Mouse (Mus musculus): ENCODE results near the gene Slc7a4. TPM values are rescaled to one million over a fixed set of nuclear protein-coding genes. Genes with fewer than 3 reads are reported as not detected.
"Not testable (repeated sequence)": the region's sequence is repeated elsewhere in the genome, so short reads cannot be mapped to it uniquely, and the experiment has no call there.

The Slc7a4 gene
- total RNA-seq, 1 experiment from 2014 or later, result 8.3 TPM

DNA sequence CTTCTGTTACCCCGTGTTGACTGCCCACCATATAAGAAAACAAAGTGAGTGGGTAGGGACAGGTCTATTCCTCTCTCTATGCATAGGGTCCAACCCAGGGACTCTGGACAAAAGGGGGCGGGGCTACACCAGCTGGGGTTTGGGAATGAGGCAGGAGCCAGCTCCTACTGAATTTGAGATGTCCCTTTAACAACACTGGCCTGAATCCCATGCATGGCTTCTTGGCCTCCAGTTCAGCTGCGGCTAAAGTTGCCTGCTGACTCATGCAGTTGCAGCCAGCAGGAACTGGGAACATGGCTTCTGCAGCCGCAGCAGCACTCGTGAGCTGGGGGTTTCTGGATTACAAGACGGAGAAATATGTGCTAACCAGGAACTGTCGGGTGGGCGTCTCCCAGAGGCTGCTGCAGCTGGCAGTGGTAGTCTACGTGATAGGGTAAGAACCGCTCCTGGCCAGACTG is 21.2 kb downstream of the Slc7a4 start, which contains the start of gene P2rx6:
Gene P2rx6, plus strand, starts transcription at position 135 of the 458 bp plus-strand sequence.
- peak; percentile 63 for DNase-seq

DNA sequence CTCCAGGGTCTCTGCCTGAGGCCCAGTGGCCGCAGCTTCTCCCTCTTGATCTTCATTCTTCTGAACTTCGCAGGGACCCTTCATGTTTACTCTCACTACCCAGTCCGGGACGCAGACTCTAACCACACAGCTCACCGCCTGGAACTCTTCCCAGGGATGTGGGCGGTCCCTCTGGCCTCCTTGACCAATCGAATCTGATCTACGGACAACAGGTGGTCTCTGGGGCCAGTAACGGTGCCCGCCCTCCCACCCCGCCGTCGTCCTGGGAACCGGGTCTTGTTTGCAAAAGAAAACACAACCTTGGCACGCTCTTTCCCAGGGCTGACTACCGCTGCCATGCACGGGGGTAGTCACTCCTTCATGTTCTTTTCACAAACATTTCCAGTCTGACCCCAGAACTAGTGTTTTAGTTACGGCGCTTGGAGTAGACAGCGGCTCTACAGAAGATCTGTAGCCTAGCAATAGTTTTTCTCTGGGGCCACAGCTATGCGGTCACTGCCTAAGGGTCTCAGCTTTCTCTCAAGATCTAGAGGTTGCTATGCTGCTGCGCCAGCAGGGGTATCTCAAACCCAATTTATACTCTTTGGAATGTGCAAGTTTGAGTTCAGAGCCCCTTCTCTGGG is 21.8 kb downstream of the Slc7a4 start, which contains the start of gene Lrrc74b:
Gene Lrrc74b, minus strand, starts transcription at position 120 of the 623 bp plus-strand sequence.
- DNase-seq, result peak; percentile 85

DNA sequence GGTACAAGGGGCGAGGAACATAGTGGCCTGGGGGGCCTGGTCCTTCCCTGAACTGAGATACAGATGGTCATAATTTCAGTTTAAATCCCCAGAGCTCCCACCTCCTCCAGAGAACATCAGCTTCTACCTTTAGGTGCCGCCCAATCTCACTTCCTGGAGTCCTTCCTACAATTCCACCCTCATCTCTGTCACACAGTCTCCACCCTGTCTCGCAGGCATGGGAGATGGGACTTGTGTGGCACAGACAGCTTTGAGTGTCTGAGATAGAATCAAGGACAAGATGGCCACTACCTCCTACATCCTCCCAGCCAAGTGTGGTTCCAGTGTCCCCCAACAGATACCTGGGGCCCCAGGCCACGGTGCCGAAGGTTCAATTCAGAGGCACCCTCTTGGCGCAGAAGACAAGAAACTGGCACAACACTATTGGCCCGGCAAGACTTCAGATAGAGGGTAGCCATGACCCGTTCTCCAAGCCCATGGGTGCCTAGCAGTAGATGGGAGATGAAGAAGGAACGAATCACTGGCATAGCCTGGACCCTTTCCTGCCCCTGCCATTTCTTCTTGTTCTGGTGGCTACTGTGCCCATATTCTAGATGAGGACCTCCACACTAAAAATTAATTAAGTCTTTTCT is 23.5 kb downstream of the Slc7a4 start:
- no peak for DNase-seq

DNA sequence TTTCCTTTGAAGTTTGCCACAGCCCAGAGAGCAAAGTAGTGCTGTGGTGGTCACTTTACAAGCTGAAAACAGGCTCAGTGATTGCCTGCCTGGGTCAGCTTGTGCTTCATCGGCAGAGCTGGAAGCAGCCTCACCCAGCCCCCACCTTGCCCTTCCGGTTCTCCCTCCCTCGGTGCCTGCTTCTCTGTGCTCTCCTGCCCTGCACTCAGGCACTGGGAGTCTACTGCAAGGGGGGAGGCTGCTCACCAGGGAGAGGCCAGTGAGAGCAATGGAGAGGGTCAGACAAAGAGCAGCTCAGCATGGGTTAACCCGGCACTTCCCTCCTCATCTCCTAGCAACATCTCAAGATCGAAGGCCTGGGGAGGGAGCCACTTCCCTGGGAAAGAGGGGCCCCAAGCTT is 24.2 kb downstream of the Slc7a4 start:
- no peak for DNase-seq

DNA sequence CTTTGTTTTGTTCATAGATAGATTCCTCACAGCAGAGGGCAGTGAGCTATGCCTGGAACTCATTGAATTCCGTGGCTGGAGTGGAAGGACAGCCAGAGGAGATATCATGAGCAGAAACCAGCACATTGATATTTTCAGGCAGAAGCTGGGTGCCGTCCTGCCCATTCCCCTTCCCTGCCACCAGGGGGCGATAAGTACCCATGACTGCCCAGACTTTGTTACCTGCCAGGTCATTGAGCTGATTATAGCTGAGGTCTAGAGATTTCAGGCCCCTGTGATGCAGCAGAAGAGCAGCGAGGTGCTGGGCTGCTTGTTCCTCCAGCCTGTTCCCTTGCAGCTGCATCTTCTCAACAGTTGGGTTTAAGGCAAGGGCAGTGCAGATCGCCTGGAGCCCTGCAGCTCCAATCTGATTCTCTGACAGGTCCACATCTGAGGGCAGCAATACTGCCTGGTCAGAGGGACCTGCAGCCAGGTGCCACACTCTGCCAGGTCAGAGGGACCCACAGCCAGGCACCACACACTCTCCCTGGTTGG is 25.0 kb downstream of the Slc7a4 start:
- peak; percentile 86 for DNase-seq

DNA sequence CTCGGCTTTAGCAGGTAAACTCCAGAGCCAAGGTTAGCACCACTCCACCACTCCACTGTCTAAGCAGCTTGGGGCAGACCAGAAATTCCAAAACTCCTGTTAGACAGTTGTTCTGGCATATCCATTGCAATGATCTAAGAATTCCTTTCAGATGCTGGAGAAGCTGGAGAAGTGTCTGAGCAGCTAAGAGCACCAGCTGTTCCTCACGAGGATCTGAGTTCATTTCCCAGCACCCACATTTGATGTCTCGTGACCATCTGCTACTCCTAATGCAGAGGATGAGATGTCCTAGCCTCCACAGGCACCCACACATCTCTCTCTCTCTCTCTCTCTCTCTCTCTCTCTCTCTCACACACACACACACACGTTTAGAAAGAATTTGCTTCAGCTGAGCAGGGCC is 26.1 kb downstream of the Slc7a4 start:
- DNase-seq, result no peak

DNA sequence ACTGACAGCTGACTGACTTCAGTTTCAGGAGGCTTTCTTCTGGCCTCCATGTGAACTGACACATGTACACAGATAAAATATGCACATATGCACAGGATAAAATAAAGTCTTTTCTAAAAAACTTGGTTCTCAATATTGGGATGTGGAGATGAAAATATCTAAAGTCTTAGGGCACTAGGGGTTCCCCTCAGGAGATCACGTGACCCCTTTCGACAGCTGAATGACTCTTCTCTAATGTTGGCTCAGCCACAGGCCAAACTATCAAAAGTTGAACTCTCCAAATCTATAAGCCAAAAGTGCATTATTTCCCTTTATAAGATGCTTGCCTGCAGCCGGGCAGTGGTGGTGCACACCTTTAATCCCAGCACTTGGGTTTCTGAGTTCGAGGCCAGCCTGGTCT is 26.8 kb downstream of the Slc7a4 start:
- DNase-seq, result no peak

DNA sequence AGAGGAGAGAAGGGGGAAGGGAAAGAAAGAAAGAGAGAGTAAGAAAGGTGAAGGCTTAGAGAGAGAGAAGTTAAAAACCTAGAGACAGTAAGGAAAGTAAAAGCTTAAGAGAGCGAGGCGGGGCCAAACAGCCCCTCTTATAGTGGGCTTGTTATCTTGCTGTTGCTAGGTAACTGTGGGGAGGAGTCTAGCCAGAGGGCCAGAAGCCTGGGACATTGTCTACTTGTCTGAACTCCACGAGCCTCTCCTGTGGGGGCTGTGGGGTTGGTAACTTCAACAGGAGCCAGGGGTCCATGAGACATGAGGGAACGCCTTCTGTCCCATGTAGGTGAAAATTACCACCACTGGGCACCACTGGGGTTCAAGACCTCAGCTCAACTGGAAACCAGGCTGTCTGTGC is 28.3 kb downstream of the Slc7a4 start:
- not testable (repeated sequence) for DNase-seq

DNA sequence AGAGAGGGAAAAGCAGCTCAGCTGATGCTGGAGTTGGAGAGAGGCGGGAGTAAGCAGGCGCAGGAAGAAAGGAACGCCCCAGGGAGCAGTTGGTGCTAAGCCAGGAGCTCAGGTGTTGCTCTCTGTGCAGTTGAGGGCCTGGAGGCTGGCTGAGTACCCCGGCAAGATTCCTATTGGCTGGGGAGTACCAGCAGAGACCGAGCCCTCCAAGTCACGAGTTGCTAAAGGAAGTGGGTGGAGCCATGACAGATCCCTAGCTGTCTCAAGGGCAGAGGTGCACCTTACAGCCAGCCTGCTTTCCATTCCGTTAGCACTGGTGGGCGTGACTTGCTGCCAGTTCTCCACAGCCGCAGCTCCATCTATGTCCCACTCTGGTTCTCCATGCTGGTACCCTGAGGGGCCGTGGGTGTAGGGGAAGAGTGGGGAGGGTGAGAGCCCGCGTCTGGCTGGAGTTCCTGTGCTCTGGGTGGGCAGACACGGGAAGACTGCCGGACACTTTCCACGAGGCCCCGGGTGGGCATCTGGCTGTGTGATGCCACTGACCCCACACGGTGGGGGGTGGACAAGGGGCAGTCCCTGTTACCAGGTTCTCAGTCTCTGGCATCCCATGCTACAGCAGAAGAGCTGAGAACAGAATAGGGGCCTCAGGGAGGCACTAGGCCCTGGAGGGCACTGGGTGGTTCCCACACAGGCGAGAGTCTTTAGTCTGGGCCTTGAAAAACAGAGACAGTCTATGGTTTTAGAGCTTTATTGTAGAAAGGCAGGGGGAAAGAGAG is 28.9 kb downstream of the Slc7a4 start:
- peak; percentile 58 for DNase-seq

DNA sequence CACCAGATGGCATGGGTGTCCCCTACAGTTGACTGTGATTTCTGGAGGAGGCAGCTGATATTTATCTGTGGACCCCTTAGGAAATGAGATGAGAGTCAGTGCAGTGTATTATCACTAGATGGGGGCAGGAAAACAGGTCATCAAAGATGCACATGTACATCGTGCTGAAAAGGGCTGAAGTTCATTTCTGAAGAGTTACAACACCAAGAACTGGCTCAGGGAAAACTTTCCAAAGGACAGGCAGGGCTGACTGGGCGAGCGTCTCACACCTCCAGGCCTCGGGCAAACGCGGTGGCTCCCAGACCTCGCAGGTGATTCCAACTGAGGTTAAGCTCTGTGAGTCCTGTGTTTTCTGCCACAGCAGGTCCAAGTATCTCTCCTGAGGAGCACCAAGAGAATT is 30.2 kb downstream of the Slc7a4 start:
- no peak for DNase-seq

DNA sequence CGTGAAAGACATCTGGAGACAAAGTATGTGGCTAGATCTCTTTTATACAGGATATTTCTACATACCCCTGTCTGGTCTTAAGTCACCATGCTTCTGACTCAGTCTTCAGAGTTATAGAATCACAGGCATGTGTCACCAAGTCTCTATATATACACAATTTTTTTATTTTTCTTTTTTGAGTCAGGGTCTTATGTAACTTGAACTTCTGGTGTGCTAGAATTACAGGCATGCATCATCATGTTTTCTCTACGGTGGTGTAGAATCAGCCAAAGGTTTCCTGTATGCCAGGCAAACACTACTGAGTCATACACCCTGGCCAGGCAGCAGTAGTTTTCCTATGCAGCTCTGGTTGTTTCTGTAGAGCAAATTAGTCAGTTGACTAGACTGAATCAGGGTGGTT is 40.4 kb downstream of the Slc7a4 start:
- no peak for DNase-seq

DNA sequence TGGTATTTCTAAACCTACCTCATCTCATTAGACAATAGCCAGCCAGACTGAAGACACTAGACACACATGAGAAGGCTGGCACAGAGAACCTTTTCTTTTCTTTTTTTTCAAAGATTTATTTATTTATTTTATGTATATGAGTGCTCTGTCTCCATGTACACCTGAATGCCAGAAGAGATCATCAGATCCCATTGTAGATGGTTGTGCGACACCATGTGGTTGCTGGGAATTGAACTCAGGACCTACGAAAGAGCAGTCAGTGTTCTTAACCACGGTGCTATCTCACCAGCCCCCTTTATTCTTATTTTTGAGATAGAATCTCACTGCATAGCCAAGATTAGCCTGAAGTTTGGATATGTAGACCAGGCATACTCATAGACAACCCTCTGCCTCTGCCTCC is 46.4 kb downstream of the Slc7a4 start:
- DNase-seq, result no peak

DNA sequence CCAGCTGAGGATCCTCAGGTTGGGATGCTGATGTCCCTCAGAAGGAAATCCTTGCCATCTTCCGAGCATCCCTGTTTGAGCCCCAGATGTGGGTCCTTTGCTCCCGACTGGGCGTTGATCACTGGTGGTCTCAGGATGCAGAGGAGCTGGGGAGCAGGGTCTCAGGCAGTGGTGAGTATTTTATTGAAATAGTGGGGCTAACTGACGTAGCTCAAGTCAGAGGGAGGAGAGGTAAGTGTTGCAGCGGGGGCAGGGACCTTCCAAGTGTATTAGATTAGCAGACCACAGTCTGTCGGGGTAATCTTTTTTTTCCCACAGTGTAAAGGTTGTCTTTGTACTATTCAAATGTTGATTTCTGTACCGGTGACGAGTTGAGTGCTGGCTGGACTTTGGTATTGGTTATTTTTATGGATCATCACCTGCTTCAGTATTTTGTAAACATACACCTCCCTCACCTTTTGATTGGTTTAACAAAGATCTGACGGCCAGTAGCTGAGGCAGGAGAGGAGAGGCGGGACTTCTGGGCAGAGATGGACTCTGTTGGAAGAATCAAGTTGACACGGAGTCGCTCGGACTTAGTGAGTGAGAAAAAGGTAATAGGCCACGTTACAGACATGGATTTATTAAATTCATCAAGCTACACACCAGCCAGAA is 50.2 kb downstream of the Slc7a4 start:
- no peak for DNase-seq

DNA sequence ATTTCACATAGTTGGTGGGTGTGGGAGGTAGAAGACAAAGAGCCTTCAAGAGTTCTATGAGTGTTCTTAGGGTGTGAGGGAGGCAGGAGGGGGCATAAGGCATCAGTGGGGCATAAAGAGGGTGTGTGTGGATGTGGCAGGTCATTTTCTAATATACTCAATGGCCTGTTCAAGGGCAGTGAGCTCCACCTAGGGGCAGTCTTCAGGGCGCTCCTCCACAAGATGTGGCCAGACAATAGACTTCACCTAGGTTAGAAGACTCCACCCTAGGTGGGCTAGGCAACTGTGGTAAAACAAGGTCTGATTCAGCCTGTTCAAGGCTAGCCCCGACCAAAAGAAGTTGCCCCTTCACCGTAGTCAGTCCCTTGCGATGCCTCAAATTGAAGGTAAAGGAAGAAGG is 50.7 kb downstream of the Slc7a4 start:
- DNase-seq, result peak; percentile 43

DNA sequence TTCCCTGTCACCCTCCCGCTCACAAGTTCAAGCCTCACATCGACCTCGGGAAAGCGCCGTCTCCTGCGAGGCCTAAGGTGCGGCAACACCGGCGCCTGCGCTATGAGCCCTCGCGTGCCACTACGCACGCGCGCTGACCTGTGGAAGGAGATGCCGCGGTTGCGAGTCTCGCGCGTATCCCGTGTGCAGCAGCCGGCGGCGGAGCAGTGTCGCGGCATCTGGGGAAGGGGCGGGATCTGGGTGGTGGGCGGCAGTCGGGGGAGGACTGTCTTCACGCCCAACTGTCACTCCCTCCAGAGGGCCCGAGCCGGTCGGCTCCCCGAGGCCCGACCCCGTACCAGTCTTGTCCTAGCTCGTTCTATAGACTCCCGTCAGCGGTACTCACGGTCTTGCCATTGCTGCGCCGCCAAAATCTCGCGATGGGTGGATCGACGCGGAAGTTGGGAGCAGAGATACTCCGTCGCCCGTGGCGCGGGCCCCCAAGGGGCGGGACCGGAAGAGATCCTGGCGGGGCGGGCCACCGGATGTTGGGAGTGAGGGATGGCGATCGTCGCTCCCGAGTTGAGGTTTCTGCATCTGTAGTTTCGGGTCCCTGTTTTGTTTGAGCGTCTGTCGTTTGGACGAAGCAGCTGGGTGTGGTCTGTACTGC is 52.2 kb downstream of the Slc7a4 start, which contains the start of gene Thap7:
Gene Thap7, minus strand, starts transcription at position 497 of the 649 bp plus-strand sequence.
- peak; percentile 99 for DNase-seq

DNA sequence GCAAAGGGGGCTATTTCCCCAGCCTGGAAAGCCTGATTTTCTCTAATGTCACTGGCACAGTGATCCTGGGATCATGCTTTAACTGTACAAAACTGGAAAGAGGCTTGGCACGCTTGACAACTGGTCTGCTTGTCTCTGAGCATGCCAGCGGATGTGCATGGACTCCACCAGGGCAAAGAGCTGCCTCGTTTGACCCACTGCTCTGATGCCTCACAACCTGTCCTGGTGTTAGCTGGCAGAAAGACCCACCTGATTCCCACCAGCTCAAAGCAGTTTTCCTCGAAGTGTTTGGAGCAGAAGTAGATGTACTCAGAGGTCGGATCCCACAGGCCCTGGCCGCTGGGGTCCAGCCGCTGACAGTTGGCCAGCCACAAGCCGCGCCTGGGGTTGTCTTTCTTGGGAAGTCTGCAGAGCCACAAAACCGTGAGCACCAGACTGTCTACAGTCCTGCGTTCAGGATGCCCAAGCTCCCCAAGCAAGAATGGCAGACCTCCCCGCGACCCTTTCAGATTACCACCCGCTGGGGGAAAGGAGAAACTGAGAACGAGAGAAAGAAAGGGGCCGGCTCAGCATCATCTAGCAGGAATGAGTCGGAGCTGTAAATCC is 52.9 kb downstream of the Slc7a4 start:
- peak; percentile 42 for DNase-seq

DNA sequence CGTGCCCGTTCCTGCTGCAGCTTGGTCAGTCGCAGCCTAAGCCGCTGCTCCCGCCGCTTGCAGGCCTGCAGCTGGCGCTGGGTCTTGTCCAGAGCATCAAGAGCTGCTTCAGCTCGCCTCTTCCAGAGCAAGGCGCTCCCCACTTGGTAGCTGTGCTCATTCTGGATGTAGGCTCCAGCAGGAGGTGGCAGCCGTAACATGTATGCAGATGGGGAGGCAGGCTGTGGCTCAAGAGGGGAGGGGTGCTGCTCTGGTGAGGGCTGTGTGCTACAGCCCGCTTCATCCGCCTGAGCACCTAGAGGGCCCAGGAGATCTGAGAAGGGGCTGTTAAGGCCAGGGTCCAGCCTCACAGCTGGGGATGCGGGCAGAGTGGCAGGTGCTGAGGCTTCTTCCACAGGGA is 54.7 kb downstream of the Slc7a4 start:
- DNase-seq, result no peak

DNA sequence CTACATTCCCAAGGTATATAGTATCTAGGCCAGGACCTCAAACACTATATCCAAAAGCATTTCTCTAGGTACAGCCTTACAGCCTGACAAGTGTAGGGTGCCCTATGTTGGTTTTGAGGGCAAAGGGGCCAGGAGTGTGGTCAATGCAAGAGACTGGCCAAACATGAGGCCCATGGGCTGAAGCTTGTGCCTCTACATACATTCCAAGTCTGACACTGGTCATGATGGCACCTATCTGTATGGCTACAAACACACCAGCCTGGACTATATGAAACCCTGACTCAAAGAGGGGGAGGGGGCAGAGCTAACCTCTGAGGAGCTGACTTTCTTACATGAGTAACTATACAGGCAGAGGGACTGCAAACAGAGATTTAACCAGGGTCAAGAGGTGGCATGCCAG is 55.4 kb downstream of the Slc7a4 start:
- no peak for DNase-seq

DNA sequence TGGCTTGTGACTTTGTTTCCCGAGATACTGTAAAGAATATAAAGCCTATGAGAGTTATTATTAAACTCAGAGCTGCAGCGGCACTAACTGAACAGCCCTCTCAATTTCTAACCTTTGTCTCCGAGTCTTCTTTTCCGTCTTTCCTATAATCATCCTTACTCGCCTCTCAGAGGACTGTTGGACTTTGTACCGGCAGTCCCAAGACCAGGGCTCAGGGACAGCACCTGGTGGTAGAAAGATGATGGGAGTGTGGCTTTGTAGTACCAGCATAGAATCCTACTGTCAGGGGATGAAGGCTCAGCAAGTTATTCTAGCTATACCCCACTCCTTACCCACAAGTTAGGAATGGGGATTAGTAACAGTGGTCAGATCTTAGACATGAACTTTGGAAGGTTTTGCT is 56.8 kb downstream of the Slc7a4 start:
- DNase-seq, result no peak

DNA sequence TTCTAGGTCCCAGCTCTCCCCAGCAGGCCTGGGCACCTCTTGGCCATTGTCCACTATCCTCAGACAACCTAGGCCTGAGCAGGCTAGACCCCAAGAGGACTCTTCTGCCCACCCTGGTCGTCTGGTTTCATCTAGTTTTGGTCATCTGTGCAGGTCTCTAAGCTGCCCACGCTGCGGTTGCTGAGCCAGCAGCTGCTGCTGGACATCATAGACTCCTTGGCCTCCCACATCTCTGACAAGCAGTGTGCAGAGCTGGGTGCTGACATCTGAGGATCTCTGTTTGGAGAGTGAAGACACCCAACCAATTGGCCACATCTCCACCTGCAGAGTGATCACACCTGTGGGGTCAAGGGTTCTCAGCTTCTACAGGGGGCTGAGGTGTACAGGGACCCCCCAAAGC is 57.5 kb downstream of the Slc7a4 start:
- no peak for DNase-seq

DNA sequence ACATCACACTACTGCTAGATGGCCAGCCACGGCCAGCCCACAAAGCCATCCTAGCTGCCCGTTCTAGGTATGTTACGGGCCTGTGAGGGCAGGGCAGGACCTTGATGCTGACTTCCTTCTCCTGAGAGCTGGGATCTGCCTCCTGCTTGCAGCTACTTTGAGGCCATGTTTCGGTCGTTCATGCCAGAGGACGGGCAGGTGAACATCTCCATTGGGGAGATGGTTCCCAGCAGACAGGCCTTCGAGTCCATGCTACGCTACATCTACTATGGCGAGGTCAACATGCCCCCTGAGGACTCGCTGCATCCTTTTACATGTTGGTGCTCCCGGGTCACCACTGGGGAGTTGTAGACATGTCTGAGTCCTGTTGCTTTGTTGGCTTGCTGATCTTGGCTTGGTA is 58.9 kb downstream of the Slc7a4 start:
- DNase-seq, result no peak

Measured in adrenal gland, postnatal 14 days (tissue).